Mouse (Mus musculus) kidney, postnatal 36 days (tissue): Measurements from ENCODE around the gene Vwa8.
"Not testable (repeated sequence)": the region's sequence is repeated elsewhere in the genome, so short reads cannot be mapped to it uniquely, and the experiment has no call there.

Experiments used
- DNase-seq, 2 experiments: peaks; one replicate each; pipeline ENCODE4 v3.0.0; 2021 to 2022; ENCODE audit warnings: mixed read lengths in 2 of 2

Vwa8 gene

DNA sequence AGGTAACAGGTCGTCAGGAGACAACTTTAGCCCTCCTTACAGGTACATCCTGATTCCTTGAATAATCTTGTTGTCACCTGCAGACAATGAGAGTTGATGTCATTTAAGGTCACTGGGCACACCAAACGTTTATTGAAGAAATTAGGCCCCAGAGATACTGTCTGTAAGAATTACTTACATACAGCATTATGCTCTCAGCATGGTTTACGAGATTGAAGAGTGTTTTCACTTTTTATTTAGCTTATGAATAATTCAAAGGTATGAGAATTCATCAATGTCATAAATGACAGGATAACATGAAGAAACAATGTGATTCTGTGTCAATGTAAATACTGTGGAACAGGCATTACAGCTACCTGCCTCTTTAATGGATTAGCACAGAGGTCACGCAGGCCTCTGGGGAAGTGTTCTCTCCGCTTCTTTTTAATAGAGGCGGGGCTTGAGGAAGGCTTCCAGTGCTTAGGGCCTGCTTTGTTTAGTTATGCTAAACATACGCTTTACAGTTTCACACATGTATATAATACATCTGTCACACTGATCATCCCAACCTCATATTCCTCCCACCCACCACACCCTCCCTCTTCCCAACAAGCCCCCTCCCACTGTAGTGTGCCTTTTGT, 37.2 kb downstream of the Vwa8 start:
- DNase-seq, result no peak

DNA sequence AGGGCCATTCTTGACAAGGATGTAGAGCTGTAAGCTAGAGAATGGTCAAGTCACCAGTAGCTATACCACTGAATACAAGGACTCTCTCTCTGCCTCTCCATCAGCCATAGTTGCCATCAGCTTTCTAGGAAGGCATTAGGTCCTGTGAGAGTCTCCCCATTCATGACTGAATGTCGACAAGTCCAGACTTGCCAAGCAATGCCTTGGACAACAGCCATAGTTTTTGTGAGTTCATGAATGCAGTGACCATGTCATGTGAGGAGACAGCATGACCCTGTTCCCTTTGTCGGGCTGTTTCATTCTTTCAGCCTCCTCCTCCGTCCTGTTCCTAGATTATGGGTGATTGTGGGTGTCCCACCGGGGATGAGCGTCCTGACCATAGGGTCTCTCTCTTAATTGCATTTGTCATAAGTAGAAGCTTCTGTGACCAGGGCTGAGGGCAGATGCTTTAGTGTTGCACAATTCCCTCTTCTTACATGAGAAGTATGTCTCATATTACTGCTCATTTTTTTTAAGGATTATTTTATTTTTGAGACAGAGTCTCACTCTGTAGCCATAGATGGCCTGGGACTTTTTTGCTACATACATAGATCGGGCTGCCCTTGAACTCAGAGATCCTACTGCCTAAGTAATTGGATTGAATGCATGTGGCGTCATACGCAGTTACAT, 37.8 kb downstream of the Vwa8 start:
- DNase-seq, result peak in 1 of 2 experiments; percentile 14

GRCm38 (mm10) chr14:78887494-78887893, 38.6 kb downstream of the Vwa8 start:
- not testable (repeated sequence) for DNase-seq

DNA sequence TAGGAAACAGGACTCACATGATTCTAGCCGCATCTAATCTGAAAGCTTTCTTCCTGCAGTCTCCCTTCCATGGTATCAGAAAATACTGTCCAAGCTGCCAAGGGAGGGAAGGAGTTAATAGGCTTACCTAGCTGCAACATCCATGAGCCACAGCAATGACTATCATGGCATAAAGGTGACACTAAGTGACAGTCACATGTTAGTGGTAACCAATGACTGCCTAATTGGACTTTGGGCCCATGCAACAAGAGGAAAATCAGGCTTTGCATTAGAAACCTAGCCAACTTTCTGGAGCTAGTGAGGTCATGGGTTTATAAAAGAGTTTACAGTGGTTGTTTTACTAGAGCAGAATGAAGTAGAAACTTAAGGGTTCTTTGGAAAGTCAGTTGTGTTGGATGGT, 46.6 kb downstream of the Vwa8 start:
- no peak for DNase-seq

DNA sequence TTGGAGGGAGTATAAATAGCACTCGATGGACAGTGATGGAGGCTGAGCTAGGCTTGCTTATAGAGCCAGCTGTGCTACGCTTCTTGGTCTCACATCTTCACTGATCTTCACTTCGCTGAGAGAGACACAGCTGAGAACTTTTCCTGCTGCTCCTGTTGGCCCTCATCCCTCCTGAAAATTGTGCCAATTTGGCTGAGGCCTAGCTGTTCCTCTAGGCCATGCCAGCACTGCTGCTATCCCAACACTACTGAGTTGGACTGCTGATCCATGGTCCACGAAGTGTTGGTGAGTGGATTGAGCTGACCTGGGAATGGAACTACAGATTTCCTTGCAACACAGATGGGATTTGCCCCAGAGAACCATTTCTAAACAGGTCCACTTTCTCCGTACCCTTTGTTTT, 47.4 kb downstream of the Vwa8 start:
- peak in 1 of 2 experiments; percentile 36 for DNase-seq

- DNase-seq, result peak; percentile 12 to 29
Observed at GRCm38 (mm10) chr14:78900770-78901169, 51.9 kb downstream of the Vwa8 start.

DNA sequence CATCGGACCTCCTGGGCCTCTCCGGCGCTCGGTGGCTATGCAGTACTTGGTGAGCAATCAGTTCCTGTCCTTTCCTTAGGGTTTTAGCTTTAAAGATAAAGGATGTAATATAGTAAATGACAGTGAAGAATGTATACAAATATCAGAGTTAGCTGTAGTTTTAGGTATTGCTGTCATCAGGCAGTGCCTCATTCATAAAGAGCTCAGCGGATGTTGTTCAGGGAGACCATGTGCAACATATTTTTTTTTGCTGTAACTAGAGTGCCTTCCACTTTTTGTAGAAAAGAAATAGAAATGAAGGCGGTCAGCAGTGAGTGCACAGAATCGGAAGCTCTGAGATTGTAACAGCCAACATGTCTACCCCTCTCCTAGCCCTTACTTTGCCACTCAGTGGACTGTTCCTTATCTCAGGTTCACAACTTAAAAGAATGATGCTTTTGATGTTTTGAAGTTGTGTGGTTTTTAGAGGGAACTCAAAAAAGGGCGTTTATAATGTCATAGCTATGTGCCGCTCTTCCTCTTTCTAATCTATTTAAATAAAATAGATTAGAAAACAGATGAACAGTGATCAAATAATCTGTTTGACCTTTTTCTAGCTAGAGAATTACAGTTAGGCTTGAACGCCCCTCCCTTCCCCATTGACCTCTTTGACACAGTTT, 59.5 kb downstream of the Vwa8 start:
- DNase-seq, result no peak

GRCm38 (mm10) chr14:78912076-78912475, 63.2 kb downstream of the Vwa8 start:
- no peak for DNase-seq

- DNase-seq, result no peak
Observed at GRCm38 (mm10) chr14:78914180-78914579, 65.3 kb downstream of the Vwa8 start.

DNA sequence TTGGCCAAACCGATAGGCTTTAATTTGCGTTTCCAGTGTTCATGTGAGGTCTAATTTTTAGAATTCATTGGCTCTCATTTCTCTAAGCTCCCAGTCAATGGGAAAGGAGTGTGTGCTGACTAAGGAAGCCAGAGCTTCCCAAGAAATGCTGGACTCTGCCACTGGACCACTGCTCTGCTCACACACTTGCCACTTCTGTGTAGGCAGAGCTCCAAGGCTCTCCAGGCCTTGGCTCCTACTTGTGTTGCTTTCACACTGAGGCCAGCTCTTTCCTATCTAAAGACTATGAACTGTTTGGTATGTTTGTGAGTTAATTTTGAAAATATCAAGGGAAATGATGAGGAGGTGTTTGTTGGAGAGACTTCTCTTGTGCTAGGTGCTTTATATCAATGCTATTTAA, 67.8 kb downstream of the Vwa8 start:
- no peak for DNase-seq

- peak; percentile 14 to 22 for DNase-seq
Observed at GRCm38 (mm10) chr14:78921219-78921618, 72.4 kb downstream of the Vwa8 start.

DNA sequence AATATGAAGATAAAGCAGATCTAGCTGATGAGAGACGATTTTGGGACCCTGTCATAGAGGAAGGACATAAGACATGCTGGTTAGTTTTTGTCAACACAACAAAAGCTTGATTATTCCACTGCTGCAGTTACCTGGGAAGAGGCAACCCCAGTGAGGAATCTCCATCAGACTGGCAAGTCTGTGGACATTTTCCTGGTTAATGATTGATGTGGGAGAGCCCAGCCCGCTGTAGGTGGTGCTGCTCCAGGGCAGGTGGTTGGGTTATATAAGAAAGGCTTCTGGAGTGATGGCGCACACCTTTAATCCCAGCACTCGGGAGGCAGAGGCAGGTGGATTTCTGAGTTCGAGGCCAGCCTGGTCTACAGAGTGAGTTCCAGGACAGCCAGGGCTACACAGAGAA, 74.8 kb downstream of the Vwa8 start:
- DNase-seq, result peak; percentile 49 to 74

DNA sequence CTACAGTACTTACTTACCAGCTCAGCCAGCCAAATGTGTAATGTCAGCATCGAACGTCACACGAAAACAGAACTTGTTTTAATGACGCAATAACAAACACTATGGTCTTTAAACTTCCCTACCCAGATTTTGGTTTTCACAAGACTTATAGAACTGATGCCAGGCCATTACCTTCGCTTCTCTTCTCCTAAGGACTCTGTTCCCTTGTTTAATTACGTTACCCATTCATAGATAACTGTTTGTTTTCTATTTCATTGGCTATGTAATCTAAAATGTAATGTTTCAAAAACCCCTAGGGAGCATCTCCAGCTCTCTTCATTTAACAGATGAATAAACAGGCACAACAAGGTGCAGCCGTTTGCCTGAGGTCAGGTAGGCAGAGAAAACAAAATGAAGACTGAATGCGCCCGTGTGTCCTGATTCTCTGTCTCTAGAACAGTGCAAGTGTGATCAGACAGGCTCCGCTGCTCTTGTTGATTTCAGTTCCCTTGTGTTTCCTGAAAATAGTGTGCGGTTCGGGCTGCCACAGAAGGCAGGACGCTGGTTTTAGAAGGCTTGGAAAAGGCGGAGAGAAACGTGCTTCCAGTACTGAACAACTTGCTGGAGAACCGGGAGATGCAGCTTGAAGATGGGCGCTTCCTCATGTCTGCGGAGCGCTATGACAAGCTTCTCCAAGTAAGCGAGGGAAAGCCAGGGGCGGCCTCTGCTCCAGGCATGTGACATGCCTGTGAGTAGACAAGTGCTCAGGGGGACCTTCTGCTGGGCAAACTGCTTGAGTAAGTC, 76.1 kb downstream of the Vwa8 start:
- no peak for DNase-seq

- no peak for DNase-seq
Observed at GRCm38 (mm10) chr14:78932094-78932493, 83.2 kb downstream of the Vwa8 start.

DNA sequence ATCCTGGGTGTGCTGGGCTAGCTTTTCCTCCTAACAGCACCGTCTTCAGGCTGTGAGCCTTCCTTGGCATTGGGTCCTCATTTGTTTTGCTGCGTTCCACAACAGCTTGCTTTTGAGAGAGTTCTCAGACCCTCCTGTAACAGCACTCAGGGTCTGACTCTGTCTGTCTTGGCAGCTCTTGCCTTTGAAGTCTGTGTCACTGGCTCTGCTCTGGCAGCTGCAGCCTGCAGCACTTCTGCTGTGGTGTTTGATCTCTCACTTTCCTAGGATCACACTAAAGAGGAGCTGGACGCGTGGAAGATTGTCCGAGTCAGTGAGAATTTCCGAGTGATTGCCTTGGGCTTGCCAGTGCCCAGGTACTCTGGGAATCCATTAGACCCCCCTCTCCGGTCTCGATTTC, 84.5 kb downstream of the Vwa8 start:
- no peak for DNase-seq

DNA sequence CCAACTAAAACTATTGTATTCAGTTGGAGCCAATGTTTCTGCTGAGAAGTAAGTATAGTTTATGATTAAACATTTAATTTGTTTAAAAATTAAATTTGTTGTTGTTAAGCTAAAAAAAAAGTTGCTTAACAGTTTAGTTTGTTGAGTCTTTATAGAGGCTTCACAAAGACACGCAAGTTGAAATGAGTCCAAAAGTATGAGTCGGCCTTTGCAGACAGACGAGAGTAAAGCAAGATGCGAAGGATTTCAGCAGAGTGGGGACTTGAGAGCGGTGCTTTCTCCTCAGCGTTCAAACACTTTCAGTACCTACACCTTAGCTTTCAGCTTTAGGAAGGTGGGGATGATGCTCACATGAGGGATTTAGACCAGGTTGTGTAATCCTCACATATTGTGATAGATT, 85.7 kb downstream of the Vwa8 start:
- DNase-seq, result no peak

GRCm38 (mm10) chr14:78935796-78936195, 86.9 kb downstream of the Vwa8 start:
- no peak for DNase-seq

DNA sequence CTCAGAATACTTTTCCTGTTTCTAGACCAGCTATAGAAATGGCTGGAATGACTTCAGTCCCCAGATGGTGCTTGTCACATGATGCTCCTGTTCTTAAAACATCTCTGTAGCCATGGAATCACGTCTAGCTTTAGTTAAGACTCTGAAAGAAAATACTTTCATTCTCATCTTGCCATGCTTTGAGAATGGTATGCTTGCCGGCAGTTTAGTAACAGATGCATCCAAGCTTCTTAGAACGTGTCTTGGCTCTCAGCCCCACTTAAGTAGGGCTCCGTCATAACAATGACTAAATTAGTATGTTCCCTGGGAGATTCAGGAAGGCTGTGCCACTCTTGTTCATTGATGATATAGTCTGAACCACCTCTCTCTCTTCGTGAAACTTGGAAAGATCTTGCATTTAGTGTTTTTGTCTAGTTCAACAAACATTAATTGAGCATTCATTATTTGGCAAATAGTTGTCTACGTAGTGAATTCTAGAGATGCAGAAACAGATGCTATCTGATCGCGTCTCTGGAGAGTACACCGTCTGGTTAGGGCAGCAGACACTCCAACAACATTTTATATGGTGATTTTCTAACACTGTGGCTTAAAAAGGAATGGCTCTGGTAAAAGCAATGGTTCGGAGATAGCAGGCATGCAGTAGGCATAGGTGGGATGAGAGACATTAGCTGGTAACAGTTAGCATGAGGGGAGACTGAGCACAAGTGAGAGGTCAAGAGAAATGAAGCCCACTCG, 93.1 kb downstream of the Vwa8 start:
- DNase-seq, result no peak

DNA sequence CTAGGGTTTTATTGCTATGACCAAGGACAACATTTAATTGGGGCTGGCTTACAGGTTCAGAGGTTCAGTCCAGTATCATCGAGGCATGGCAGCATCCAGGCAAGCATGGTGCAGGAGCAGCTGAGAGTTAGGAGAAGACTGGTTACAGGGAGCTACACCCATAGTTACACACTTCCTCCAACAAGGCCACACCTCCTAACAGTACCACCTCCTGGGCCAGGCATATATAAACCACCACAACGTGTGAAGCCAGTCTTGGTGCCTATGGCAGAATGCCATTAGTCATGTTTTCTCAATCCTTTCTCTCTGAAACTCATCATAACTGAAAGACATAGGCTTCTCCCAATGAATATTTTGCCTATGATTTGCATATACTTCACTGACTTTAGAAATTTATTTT, 106.9 kb downstream of the Vwa8 start:
- DNase-seq, result no peak

GRCm38 (mm10) chr14:78970621-78971020, 121.8 kb downstream of the Vwa8 start:
- no peak for DNase-seq

- DNase-seq, result no peak
Observed at GRCm38 (mm10) chr14:78972424-78972823, 123.6 kb downstream of the Vwa8 start.

DNA sequence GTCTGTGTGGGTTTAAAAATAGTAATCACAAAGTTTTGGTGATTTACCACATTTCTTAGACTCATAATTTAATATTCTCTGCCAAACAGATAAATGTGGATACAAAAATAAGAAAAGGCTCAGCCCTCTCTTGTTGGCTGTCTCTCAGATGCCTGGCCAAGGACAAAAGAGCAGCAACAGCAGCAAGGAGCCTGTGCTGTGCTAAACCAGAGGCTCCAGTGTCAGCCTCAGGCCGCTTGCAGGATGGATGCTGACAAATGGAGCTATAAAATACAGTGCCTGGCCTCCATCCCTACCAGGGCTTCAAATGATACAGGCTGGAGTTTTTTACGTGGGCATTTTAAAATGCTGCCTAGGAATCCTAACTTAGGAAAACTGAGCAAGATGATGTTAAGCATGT, 134.3 kb downstream of the Vwa8 start:
- DNase-seq, result peak in 1 of 2 experiments; percentile 24

GRCm38 (mm10) chr14:78984296-78984695, 135.4 kb downstream of the Vwa8 start:
- DNase-seq, result peak; percentile 33 to 60
